Mouse (Mus musculus) stomach, postnatal 0 days (tissue): ENCODE results near the gene Prkd3. TPM values are rescaled to one million over a fixed set of nuclear protein-coding genes. Genes with fewer than 3 reads are reported as not detected.

ENCODE experiments used
- ATAC-seq: fragments of 200-750 bp; cut with Nextera tagmentation; 2 replicates; pipeline ENCODE4 v1.8.0; 2017; ENCODE audit not compliant: low FRiP score, low TSS enrichment
- DNase-seq: peaks from one replicate; pipeline ENCODE4 v3.0.0-alpha.2; 2016; ENCODE audit warnings: low spot score
- H3K27ac ChIP-seq: fragments of 300-500 bp; sonication (generic); replicated peaks from 2 replicates; pipeline ENCODE4 v1.5.1; 2014; ENCODE audit warnings: mild to moderate bottlenecking, control low read depth
- H3K27me3 ChIP-seq: fragments of 300-500 bp; sonication (generic); 2 replicates; pipeline ENCODE4 v1.6.1; 2014; ENCODE audit warnings: low read length; ENCODE audit not compliant: control insufficient read depth, insufficient read depth
- H3K36me3 ChIP-seq: fragments of 300-500 bp; sonication (generic); 2 replicates; pipeline ENCODE4 v1.6.1; 2014; ENCODE audit warnings: low read length, mixed read lengths; ENCODE audit not compliant: control insufficient read depth, insufficient read depth
- H3K4me1 ChIP-seq: fragments of 300-500 bp; sonication (generic); replicated peaks from 2 replicates; pipeline ENCODE4 v1.6.1; 2014; ENCODE audit warnings: antibody characterized with exemption; ENCODE audit not compliant: control insufficient read depth, insufficient read depth
- H3K4me2 ChIP-seq: fragments of 300-500 bp; sonication (generic); replicated peaks from 2 replicates; pipeline ENCODE4 v1.6.1; 2014; ENCODE audit warnings: low read depth, mild to moderate bottlenecking, control low read depth, moderate library complexity
- H3K4me3 ChIP-seq: fragments of 300-500 bp; sonication (generic); 2 replicates; pipeline ENCODE4 v1.5.1; 2014; ENCODE audit warnings: low read depth, low read length, control low read depth
- H3K9ac ChIP-seq: fragments of 300-500 bp; sonication (generic); 2 replicates; pipeline ENCODE4 v1.6.1; 2014; ENCODE audit warnings: mild to moderate bottlenecking, low read length, control low read depth, mixed read lengths
- H3K9me3 ChIP-seq: fragments of 300-500 bp; sonication (generic); 2 replicates; pipeline ENCODE4 v1.6.1; 2016; ENCODE audit warnings: low read length; ENCODE audit not compliant: control insufficient read depth
- CTCF ChIP-seq: IDR thresholded peaks from 2 replicates; pipeline ENCODE4 v1.5.1; 2016; ENCODE audit warnings: antibody characterized with exemption, low read depth, mild to moderate bottlenecking, moderate library complexity
- EP300 ChIP-seq: optimal IDR thresholded peaks from 2 replicates; pipeline ENCODE3; 2016; ENCODE audit warnings: antibody characterized with exemption
- WGBS: fragments of 180-500 bp; shearing (Covaris S2); extraction: QIAGEN DNeasy Blood & Tissue Kit; methylation state at CpG from one replicate; pipeline ENCODE4 v1.1.7; 2014; 5-methylcytosine and 5-hydroxymethylcytosine counted together
- polyA plus RNA-seq: library from polyadenylated mRNA; unstranded; fragments of >200 nt; fragmentation: Nextera tagmentation; extraction: Ambion mirVana; gene quantifications from 2 replicates; pipeline ENCODE4 v1.2.1, GENCODE M21; 2015

Prkd3 gene
- polyA plus RNA-seq, 1 experiment from 2014 or later: 11.4 TPM

DNA sequence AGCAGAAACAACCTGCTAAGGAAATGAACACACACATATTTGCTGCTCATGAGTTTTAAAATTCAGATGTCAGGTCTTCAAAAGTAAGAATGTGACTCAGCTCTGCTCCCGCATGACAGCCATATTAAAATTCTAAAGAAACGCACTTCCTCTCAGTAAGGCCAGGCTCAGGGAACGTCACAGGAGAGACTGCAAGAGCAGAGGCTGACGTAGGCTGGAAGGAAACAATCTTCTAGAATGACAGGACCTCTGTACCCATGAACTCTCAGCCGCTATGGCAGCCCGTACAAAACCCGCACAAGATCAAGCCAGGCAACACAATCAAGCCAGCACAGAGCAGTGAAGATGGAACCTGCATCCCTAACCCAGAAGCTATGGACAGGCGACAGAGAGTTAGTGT lies 31.6 kb downstream of the Prkd3 start:
- TF ChIP-seq CTCF: no peak
- TF ChIP-seq EP300: no peak
- no peaks in the 10 kb centered on the region for H3K4me1 ChIP-seq
- 78% methylated on average over 8 of the region's 8 CpGs for WGBS
- H3K4me3 ChIP-seq: no peak overlapping the region
- H3K9me3 ChIP-seq: no peaks in the 10 kb centered on the region
- no peak overlapping the region for H3K9ac ChIP-seq
- H3K27me3 ChIP-seq: no peaks in the 10 kb centered on the region
- peaks cover 5% of the 10 kb centered on the region; the same call in 1 of the 2 replicates for H3K36me3 ChIP-seq
- no peak overlapping the region for H3K27ac ChIP-seq
- no peak for ATAC-seq
- DNase-seq: no peak
- H3K4me2 ChIP-seq: no peak overlapping the region

DNA sequence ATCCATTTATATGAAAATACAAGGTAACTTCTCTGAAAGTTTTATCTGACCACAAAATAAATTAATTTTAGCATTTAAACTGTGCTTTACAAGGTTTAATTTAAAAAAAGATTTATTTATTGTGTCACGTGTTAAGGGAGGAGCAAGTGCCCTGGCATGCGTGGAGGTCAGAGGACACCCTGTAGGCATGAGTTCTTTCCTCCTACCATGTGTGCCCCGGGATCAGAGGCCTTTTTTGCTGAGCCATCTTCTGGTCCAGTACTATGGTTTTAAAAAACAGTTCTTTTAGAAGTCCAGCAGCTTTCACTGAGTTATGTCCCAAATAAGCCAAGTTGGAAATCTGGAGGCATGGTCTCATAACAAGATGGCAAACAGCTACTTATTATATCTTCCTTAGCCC lies 36.9 kb downstream of the Prkd3 start:
- no peak overlapping the region for H3K4me2 ChIP-seq
- H3K9me3 ChIP-seq: no peaks in the 10 kb centered on the region
- peaks cover 10% of the 10 kb centered on the region; the same call in 1 of the 2 replicates for H3K36me3 ChIP-seq
- no peak overlapping the region for H3K9ac ChIP-seq
- WGBS: 81% methylated on average over 3 of the region's 3 CpGs
- no peak for TF ChIP-seq EP300
- H3K4me3 ChIP-seq: no peak overlapping the region
- H3K27ac ChIP-seq: no peak overlapping the region
- no peaks in the 10 kb centered on the region for H3K4me1 ChIP-seq
- no peak for ATAC-seq
- DNase-seq: no peak
- H3K27me3 ChIP-seq: no peaks in the 10 kb centered on the region

- TF ChIP-seq CTCF: peak; percentile 39
- TF ChIP-seq EP300: no peak
- Histone ChIP-seq H3K36me3 (peaks cover 10% of the 10 kb centered on the region; the same call in 1 of the 2 replicates), H3K9me3 (no peaks in the 10 kb centered on the region), H3K4me1 (no peaks in the 10 kb centered on the region), H3K4me3 (no peak overlapping the region), H3K27me3 (no peaks in the 10 kb centered on the region), H3K9ac (no peak overlapping the region), H3K4me2 (no peak overlapping the region), H3K27ac (no peak overlapping the region)
- DNase-seq: no peak
- 91% methylated on average over 8 of the region's 8 CpGs for WGBS
- no peak for ATAC-seq
Measured at GRCm38 (mm10) chr17:78983166-78983565, 37.5 kb downstream of the Prkd3 start.

DNA sequence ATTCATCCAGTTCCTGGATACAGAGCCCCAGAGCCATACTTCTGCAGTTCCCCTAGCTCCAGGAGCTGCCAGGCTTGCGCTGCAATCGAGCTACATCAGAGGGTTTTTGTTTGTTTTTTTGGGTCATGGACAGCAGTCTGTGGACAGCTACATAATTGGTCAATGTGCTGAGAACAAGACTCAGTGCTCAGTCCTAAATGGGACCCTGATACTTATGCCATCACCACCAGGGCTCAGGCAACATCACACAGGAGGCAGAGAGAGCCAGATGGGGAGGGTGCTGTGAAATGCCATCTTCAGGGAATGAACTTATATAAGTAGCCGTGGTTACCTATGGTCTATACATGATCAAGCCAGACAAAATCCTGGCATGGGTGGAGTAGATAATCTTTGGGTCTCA lies 52.1 kb downstream of the Prkd3 start:
- H3K4me3 ChIP-seq: no peak overlapping the region
- H3K27me3 ChIP-seq: no peaks in the 10 kb centered on the region
- no peak overlapping the region for H3K4me2 ChIP-seq
- H3K27ac ChIP-seq: no peak overlapping the region
- no peaks in the 10 kb centered on the region for H3K4me1 ChIP-seq
- ATAC-seq (no peak), DNase-seq (no peak)
- WGBS: 73% methylated on average over 3 of the region's 3 CpGs
- no peak overlapping the region for H3K9ac ChIP-seq
- no peaks in the 10 kb centered on the region for H3K9me3 ChIP-seq
- peaks cover 12% of the 10 kb centered on the region; the same call in 1 of the 2 replicates for H3K36me3 ChIP-seq
- TF ChIP-seq CTCF (no peak), EP300 (no peak)

- no peaks in the 10 kb centered on the region for H3K9me3 ChIP-seq
- no peak overlapping the region for H3K4me3 ChIP-seq
- no peak overlapping the region for H3K9ac ChIP-seq
- peaks cover 14% of the 10 kb centered on the region; the same call in 1 of the 2 replicates for H3K36me3 ChIP-seq
- ATAC-seq (no peak), DNase-seq (no peak)
- WGBS: 89% methylated on average over 11 of the region's 11 CpGs
- H3K27me3 ChIP-seq: no peaks in the 10 kb centered on the region
- H3K4me2 ChIP-seq: no peak overlapping the region
- TF ChIP-seq CTCF (no peak), EP300 (no peak)
- no peak overlapping the region for H3K27ac ChIP-seq
- no peaks in the 10 kb centered on the region for H3K4me1 ChIP-seq
Measured at GRCm38 (mm10) chr17:78966092-78966883, 54.3 kb downstream of the Prkd3 start.

GRCm38 (mm10) chr17:78964387-78964786 lies 56.2 kb downstream of the Prkd3 start:
- Histone ChIP-seq H3K4me3 (no peak overlapping the region), H3K9ac (no peak overlapping the region), H3K4me2 (no peak overlapping the region), H3K27ac (no peak overlapping the region), H3K36me3 (peaks cover 13% of the 10 kb centered on the region; the same call in 1 of the 2 replicates), H3K27me3 (no peaks in the 10 kb centered on the region), H3K9me3 (no peaks in the 10 kb centered on the region), H3K4me1 (no peaks in the 10 kb centered on the region)
- DNase-seq: no peak
- no peak for ATAC-seq
- TF ChIP-seq EP300 (no peak), CTCF (no peak)
- WGBS: 74% methylated on average over 1 of the region's 1 CpGs
